Mouse (Mus musculus) spleen, postnatal 0 days (tissue): ENCODE results near the gene Ly6c2. TPM values are rescaled to one million over a fixed set of nuclear protein-coding genes. Genes with fewer than 3 reads are reported as not detected.

Source experiments
- polyA plus RNA-seq: library from polyadenylated mRNA; unstranded; fragments of >200 nt; fragmentation: Nextera tagmentation; extraction: Ambion mirVana; gene quantifications from 2 replicates; pipeline ENCODE4 v1.2.1, GENCODE M21; 2015

Gene Ly6c2
- 128 and 190 TPM in 2 replicates for polyA plus RNA-seq

DNA sequence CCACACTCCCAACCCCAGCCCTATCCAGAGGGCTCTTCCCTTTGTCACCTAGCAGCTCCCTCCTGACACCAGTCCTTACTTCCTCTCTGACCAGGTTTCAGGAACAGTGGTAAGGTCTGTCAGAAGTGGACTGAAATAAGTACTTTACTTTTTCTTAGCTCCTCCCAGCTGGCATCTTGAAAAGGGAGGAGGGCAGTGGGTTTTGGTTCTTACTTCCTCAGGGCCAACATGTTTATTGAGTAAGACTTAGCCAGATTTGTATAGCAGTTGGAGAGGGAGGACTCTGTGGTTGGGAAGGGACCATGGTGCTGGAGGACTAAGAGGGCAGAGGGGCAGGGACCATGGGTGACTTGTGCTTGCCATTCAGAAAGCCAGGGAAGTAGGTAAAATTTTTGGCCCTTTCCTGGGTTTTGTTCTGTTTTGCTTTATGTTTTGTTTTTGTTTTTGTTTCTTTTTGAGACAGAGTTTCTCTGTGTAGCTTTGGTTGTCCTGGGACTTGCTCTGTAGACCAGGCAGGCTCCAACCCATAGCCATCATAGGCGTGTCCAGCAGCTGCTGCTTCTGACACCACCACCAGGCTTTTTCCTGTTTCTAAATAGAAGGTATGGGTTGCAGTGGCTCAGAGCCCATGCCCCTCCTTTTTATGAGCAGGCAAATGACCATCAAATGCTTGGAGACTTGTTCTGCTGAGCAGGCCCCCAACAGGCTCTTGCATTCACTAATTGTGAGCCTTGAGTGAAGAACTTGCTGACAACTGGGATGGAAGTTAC is at the start of gene Ly6c2:
Gene Ly6c2, minus strand, starts transcription at position 110 of the 770 bp plus-strand sequence.

DNA sequence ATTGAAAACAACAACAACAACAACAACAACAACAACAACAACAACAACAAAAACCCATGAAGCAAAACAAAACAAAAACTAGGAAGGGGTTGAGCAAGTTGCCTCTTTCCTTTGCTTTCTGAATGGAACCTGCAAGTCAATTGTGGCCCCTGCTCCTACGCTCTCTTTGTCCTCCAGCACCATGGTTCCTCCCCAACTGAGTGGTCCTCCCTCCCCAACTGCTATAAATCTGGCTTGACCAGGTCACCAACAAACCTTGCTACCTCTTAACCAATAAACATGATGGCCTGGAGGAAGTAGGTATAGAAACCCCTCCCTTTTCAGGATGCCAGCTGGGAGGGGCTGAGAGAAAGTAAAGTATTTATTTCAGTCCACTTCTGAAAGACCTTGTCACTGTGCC is 43.2 kb upstream of the Ly6c2 start, which contains the start of gene Ly6g:
Gene Ly6g, plus strand, starts transcription at position 301 of the 400 bp plus-strand sequence.

Other genes starting within 250 kb of the Ly6c2 start
- gene 2010109I03Rik, start 214.9 kb downstream of the Ly6c2 start, polyA plus RNA-seq = 0.10 and 0.17 TPM in 2 replicates
- gene Ly6i, start 128.5 kb downstream of the Ly6c2 start, polyA plus RNA-seq = 0.41 and 1.7 TPM in 2 replicates
- 45.3 and 72.1 TPM in 2 replicates for gene Ly6a, start 113.9 kb downstream of the Ly6c2 start, polyA plus RNA-seq
- gene Ly6c1, start 63.1 kb downstream of the Ly6c2 start, polyA plus RNA-seq = 68.4 and 88.6 TPM in 2 replicates
- gene Ly6g, start 43.3 kb upstream of the Ly6c2 start, polyA plus RNA-seq = 15.3 and 21.5 TPM in 2 replicates
- gene BC025446, start 104.4 kb upstream of the Ly6c2 start, polyA plus RNA-seq = not detected in 2 replicates
- not detected in 2 replicates for gene Ly6f, start 156.5 kb upstream of the Ly6c2 start, polyA plus RNA-seq